Mouse (Mus musculus) heart, postnatal 0 days (tissue): ENCODE data around the gene Tnpo2. TPM values are rescaled to one million over a fixed set of nuclear protein-coding genes. Genes with fewer than 3 reads are reported as not detected.
A peak's percentile ranks its signal among the peaks of the same experiment; 100 is the strongest.

Source experiments
- ATAC-seq: fragments of 200-750 bp; cut with Nextera tagmentation; 2 replicates; pipeline ENCODE4 v1.8.0; 2017; ENCODE audit warnings: low read depth, moderate number of reproducible peaks, moderate library complexity; ENCODE audit not compliant: insufficient read depth
- DNase-seq: peaks from one replicate; pipeline ENCODE4 v3.0.0-alpha.2; 2016; ENCODE audit warnings: low spot score
- H3K27ac ChIP-seq: fragments of 300-500 bp; sonication (generic); 2 replicates; pipeline ENCODE4 v1.5.1; 2014; ENCODE audit warnings: low read depth, mild to moderate bottlenecking
- H3K27me3 ChIP-seq: fragments of 300-500 bp; sonication (generic); 2 replicates; pipeline ENCODE4 v1.6.1; 2014; ENCODE audit warnings: low read length, mixed read lengths; ENCODE audit not compliant: control insufficient read depth, insufficient read depth
- H3K36me3 ChIP-seq: fragments of 300-500 bp; sonication (generic); replicated peaks from 2 replicates; pipeline ENCODE4 v1.6.1; 2014; ENCODE audit warnings: low read length, mixed read lengths; ENCODE audit not compliant: control insufficient read depth, insufficient read depth
- H3K4me1 ChIP-seq: fragments of 300-500 bp; sonication (generic); 2 replicates; pipeline ENCODE4 v1.6.1; 2014; ENCODE audit warnings: antibody characterized with exemption; ENCODE audit not compliant: control insufficient read depth, insufficient read depth
- H3K4me2 ChIP-seq: fragments of 300-500 bp; sonication (generic); 2 replicates; pipeline ENCODE4 v1.6.1; 2014; ENCODE audit warnings: low read depth, mild to moderate bottlenecking, low read length, moderate library complexity
- H3K4me3 ChIP-seq: fragments of 300-500 bp; sonication (generic); 2 replicates; pipeline ENCODE4 v1.5.1; 2014; ENCODE audit warnings: low read depth, low read length
- H3K9ac ChIP-seq: fragments of 300-500 bp; sonication (generic); replicated peaks from 2 replicates; pipeline ENCODE4 v1.6.1; 2014; ENCODE audit warnings: low read depth, low read length, mixed read lengths
- H3K9me3 ChIP-seq: fragments of 300-500 bp; sonication (generic); replicated peaks from 2 replicates; pipeline ENCODE4 v1.6.1; 2016; ENCODE audit warnings: low read length; ENCODE audit not compliant: control insufficient read depth
- CTCF ChIP-seq: IDR thresholded peaks from 2 replicates; pipeline ENCODE4 v1.5.1; 2016; ENCODE audit warnings: antibody characterized with exemption, control low read depth, low read depth
- EP300 ChIP-seq: IDR thresholded peaks from 2 replicates; pipeline ENCODE4 v1.6.1; 2016; ENCODE audit warnings: antibody characterized with exemption, low read depth
- WGBS: fragments of 180-500 bp; shearing (Covaris S2); extraction: QIAGEN DNeasy Blood & Tissue Kit; methylation state at CpG from one replicate; pipeline ENCODE4 v1.1.7; 2014; 5-methylcytosine and 5-hydroxymethylcytosine counted together
- polyA plus RNA-seq: library from polyadenylated mRNA; unstranded; fragments of >200 nt; fragmentation: Nextera tagmentation; extraction: Ambion mirVana; gene quantifications from 2 replicates; pipeline ENCODE4 v1.2.1, GENCODE M21; 2015
- total RNA-seq: library from RNA; depleted of rRNA; stranded (reverse); fragments of >200 nt; gene quantifications from 2 replicates; pipeline ENCODE4 v1.2.3, GENCODE M21; 2014; ENCODE audit warnings: low replicate concordance

Gene Tnpo2
- total and polyA plus RNA-seq, 2 experiments from 2014 or later, result 13.0 to 34.8 TPM

DNA sequence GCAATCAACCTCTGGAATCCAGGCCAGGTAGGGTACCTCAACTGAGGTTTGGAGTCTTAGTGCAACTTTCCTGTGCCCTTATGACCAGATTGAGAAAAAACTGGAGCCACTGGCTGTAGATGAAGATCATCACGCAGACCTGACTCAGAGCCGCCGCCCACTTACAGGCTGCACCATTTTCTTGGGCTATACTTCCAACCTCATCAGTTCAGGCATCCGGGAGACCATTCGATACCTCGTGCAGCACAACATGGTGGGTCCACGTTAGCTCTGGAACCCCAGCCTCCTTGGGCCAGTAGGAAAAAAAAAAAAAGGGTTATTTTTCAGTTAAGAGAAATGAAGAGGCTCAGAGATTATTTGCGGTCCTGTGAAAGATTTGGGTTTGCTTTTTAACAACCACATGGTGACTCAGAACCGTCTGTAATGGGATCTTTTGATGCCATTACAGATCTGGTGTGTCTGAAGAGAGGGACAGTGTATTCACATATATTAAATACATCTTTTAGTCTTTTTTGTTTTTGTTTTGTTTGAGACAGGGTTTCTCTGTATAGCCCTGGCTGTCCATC is 35.7 kb downstream of the Tnpo2 start:
- TF ChIP-seq CTCF (no peak), EP300 (no peak)
- H3K4me1 ChIP-seq, result peaks cover 6% of the 10 kb centered on the region; the same call in 1 of the 2 replicates
- H3K4me2 ChIP-seq, result peak overlapping the region; percentile 67
- H3K4me3 ChIP-seq, result peak overlapping the region; percentile 83
- no peaks in the 10 kb centered on the region for H3K9me3 ChIP-seq
- 32% methylated on average over 9 of the region's 9 CpGs for WGBS
- peak overlapping the region; percentile 92; the same call in 1 of the 2 replicates for H3K27ac ChIP-seq
- H3K36me3 ChIP-seq, result peaks cover 34% of the 10 kb centered on the region
- DNase-seq, result no peak
- peak overlapping the region; percentile 84 for H3K9ac ChIP-seq
- no peaks in the 10 kb centered on the region for H3K27me3 ChIP-seq
- no peak for ATAC-seq

DNA sequence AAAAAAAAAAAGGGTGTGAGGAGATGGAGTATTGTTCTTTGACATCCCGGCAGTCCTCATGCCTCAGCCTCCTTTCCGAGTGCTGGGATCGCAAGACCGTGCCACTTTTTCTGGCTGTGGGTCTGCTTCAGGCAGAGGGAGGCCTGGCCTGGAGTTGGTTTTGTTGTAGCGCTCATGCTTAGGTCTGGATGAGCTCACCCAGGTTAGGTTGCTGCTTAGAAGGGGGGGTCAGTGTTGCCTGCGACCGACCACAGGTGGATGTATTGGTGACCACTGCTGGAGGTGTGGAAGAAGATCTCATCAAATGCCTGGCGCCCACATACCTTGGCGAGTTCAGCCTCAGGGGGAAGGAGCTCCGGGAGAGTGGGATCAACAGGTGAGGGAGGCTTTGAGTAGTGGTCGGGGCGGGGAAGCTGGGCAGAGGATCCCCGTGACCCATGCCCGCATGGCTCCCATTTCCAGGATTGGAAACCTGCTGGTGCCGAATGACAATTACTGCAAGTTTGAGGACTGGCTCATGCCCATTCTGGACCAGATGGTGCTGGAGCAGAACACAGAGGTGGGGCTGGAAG is 36.4 kb downstream of the Tnpo2 start:
- DNase-seq, result no peak
- no peak for ATAC-seq
- WGBS, result 82% methylated on average over 15 of the region's 15 CpGs
- no peak overlapping the region for H3K4me3 ChIP-seq
- no peaks in the 10 kb centered on the region for H3K27me3 ChIP-seq
- H3K36me3 ChIP-seq, result peaks cover 34% of the 10 kb centered on the region
- TF ChIP-seq CTCF (no peak), EP300 (no peak)
- no peak overlapping the region for H3K27ac ChIP-seq
- H3K9me3 ChIP-seq, result no peaks in the 10 kb centered on the region
- peaks cover 6% of the 10 kb centered on the region; the same call in 1 of the 2 replicates for H3K4me1 ChIP-seq
- no peak overlapping the region for H3K9ac ChIP-seq
- no peak overlapping the region for H3K4me2 ChIP-seq

DNA sequence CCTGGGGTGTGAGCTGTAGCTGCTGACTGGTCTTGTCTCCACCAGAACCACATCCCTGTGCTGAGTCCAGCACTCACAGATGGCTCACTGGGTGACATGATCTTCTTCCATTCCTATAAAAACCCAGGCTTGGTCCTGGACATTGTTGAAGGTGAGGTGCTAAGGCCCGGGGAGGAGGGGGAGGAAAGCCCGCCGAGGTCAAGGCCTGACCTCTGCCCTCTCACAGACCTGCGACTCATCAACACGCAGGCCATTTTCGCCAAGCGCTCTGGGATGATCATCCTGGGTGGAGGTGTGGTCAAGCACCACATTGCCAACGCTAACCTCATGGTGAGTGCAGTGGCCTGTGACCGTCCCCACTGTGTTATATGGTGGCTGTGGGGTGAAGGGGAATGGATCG is 37.5 kb downstream of the Tnpo2 start:
- no peaks in the 10 kb centered on the region for H3K9me3 ChIP-seq
- ATAC-seq (no peak), DNase-seq (no peak)
- TF ChIP-seq CTCF, result no peak
- TF ChIP-seq EP300, result no peak
- no peaks in the 10 kb centered on the region for H3K27me3 ChIP-seq
- H3K4me2 ChIP-seq, result no peak overlapping the region
- no peak overlapping the region for H3K4me3 ChIP-seq
- peaks cover 39% of the 10 kb centered on the region for H3K36me3 ChIP-seq
- H3K27ac ChIP-seq, result no peak overlapping the region
- peaks cover 6% of the 10 kb centered on the region; the same call in 1 of the 2 replicates for H3K4me1 ChIP-seq
- WGBS, result 87% methylated on average over 10 of the region's 10 CpGs
- H3K9ac ChIP-seq, result no peak overlapping the region

DNA sequence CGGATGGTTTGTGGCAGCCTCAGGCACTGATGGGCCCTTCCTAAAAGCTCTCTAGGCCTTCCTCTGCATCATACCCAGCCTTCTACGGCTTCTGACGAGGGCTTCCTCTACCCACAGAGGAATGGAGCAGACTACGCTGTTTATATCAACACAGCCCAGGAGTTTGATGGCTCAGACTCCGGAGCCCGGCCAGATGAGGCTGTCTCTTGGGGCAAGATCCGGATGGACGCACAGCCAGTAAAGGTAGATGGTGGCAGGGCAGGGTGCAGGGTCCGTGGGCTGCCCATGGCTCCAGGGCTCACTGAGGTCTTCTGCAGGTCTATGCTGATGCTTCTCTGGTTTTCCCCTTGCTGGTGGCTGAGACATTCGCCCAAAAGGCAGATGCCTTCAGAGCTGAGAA is 37.9 kb downstream of the Tnpo2 start:
- H3K27ac ChIP-seq, result no peak overlapping the region
- H3K36me3 ChIP-seq, result peaks cover 39% of the 10 kb centered on the region
- DNase-seq (no peak), ATAC-seq (no peak)
- WGBS, result 89% methylated on average over 10 of the region's 10 CpGs
- no peaks in the 10 kb centered on the region for H3K27me3 ChIP-seq
- no peak overlapping the region for H3K4me3 ChIP-seq
- H3K4me1 ChIP-seq, result peaks cover 8% of the 10 kb centered on the region
- no peak overlapping the region for H3K9ac ChIP-seq
- TF ChIP-seq EP300 (no peak), CTCF (no peak)
- no peaks in the 10 kb centered on the region for H3K9me3 ChIP-seq
- no peak overlapping the region for H3K4me2 ChIP-seq

DNA sequence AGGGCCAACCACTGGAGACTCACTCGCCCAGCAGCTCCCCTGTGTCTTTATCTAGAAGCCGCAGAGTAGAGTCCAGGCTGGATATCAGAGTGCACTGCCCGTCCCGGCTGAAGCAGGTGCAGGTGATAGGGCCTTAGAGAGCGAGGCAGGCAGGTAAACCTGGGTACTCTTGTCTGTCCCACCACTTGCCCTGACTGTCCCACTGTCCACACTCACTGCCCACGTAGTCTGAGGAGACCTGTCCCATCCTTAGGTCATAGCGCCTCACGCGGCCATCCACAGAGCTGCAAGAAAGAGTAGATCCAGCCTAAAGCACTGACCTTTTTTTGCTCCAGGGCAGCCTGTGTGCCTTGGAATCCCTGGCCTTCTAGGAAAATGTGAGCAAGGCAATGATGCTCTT is 39.3 kb downstream of the Tnpo2 start:
- Histone ChIP-seq H3K4me3 (no peak overlapping the region), H3K9ac (no peak overlapping the region), H3K4me2 (no peak overlapping the region), H3K27ac (no peak overlapping the region), H3K27me3 (no peaks in the 10 kb centered on the region), H3K36me3 (peaks cover 39% of the 10 kb centered on the region), H3K9me3 (no peaks in the 10 kb centered on the region), H3K4me1 (peaks cover 11% of the 10 kb centered on the region)
- peak; percentile 48 for TF ChIP-seq CTCF
- no peak for TF ChIP-seq EP300
- DNase-seq, result no peak
- ATAC-seq, result no peak
- 75% methylated on average over 9 of the region's 9 CpGs for WGBS
